Mouse (Mus musculus) myocyte (in vitro differentiated cells): Measurements from ENCODE around the gene Vdr. TPM values are rescaled to one million over a fixed set of nuclear protein-coding genes. Genes with fewer than 3 reads are reported as not detected.

Source experiments
- H3K27me3 ChIP-seq: one replicate; pipeline ENCODE4 v1.6.1; 2011; ENCODE audit not compliant: control insufficient read depth, insufficient read depth, insufficient read length
- H3K36me3 ChIP-seq: one replicate; pipeline ENCODE4 v1.6.1; 2011; ENCODE audit not compliant: control insufficient read depth, insufficient read depth
- H3K4me2 ChIP-seq: one replicate; pipeline ENCODE4 v1.6.1; 2011; ENCODE audit warnings: low read depth, control low read depth
- H3K4me3 ChIP-seq: one replicate; pipeline ENCODE4 v1.5.1; 2011; ENCODE audit warnings: mild to moderate bottlenecking, control low read depth, moderate library complexity
- H3K79me2 ChIP-seq: one replicate; pipeline ENCODE4 v1.6.1; 2011; ENCODE audit not compliant: control insufficient read depth, insufficient read depth
- H3ac ChIP-seq: one replicate; pipeline ENCODE4 v1.6.1; 2011; ENCODE audit not compliant: control insufficient read depth, insufficient read length
- CEBPB ChIP-seq: IDR thresholded peaks from 2 replicates; pipeline ENCODE4 v1.6.1; 2011; ENCODE audit warnings: mild to moderate bottlenecking, moderate library complexity; ENCODE audit not compliant: poor library complexity, insufficient read depth, severe bottlenecking
- E2F4 ChIP-seq: IDR thresholded peaks from one replicate; pipeline ENCODE4 v1.6.1; 2011; ENCODE audit warnings: mild to moderate bottlenecking, control low read depth, moderate library complexity; ENCODE audit not compliant: insufficient read depth
- MAX ChIP-seq: IDR thresholded peaks from one replicate; pipeline ENCODE4 v1.6.1; 2011; ENCODE audit warnings: low read depth, mild to moderate bottlenecking, control low read depth
- MYOD1 ChIP-seq, 3 experiments: IDR thresholded peaks; one replicate each; pipeline ENCODE4 v1.6.1; 2011; ENCODE audit warnings: control low read depth in 2 of 3, low read depth in 2 of 3, mild to moderate bottlenecking in 2 of 3, moderate library complexity in 1 of 3; ENCODE audit not compliant: insufficient read length in 2 of 3, control insufficient read depth in 1 of 3
- MYOG ChIP-seq, 3 experiments: IDR thresholded peaks; one replicate each; pipeline ENCODE4 v1.6.1; 2011; ENCODE audit warnings: control low read depth in 2 of 3, low read depth in 2 of 3, mild to moderate bottlenecking in 2 of 3; ENCODE audit not compliant: insufficient read length in 2 of 3, control insufficient read depth in 1 of 3, insufficient read depth in 1 of 3
- POLR2A ChIP-seq: IDR thresholded peaks from one replicate; pipeline ENCODE4 v1.6.1; 2011; ENCODE audit warnings: low read depth, mild to moderate bottlenecking, control low read depth, moderate library complexity; ENCODE audit not compliant: insufficient read length
- POLR2AphosphoS2 ChIP-seq: IDR thresholded peaks from one replicate; pipeline ENCODE4 v1.6.1; 2011; ENCODE audit warnings: low read depth, control low read depth; ENCODE audit not compliant: insufficient read length
- REST ChIP-seq: IDR thresholded peaks from one replicate; pipeline ENCODE4 v1.6.1; 2011; ENCODE audit warnings: mild to moderate bottlenecking, control low read depth, moderate library complexity; ENCODE audit not compliant: insufficient read depth, insufficient read length
- SRF ChIP-seq: IDR thresholded peaks from one replicate; pipeline ENCODE4 v1.6.1; 2011; ENCODE audit warnings: low read depth; ENCODE audit not compliant: control insufficient read depth, insufficient read length
- TCF12 ChIP-seq: IDR thresholded peaks from one replicate; pipeline ENCODE4 v1.6.1; 2011; ENCODE audit warnings: mild to moderate bottlenecking, control low read depth; ENCODE audit not compliant: poor library complexity, insufficient read depth, severe bottlenecking
- TCF3 ChIP-seq: IDR thresholded peaks from one replicate; pipeline ENCODE4 v1.6.1; 2011; ENCODE audit warnings: low read depth, control low read depth; ENCODE audit not compliant: insufficient read length
- USF1 ChIP-seq: IDR thresholded peaks from one replicate; pipeline ENCODE4 v1.6.1; 2011; ENCODE audit warnings: low read depth, mild to moderate bottlenecking, control low read depth, moderate library complexity
- polyA plus RNA-seq: library from polyadenylated mRNA; unstranded; fragments of >200 nt; fragmentation: generic; extraction: Trizol; gene quantifications from one replicate; pipeline ENCODE4 v1.2.1, GENCODE M21; 2012; ENCODE audit warnings: missing spikeins

The Vdr gene
- polyA plus RNA-seq, 1 experiment, result 9.8 TPM

DNA sequence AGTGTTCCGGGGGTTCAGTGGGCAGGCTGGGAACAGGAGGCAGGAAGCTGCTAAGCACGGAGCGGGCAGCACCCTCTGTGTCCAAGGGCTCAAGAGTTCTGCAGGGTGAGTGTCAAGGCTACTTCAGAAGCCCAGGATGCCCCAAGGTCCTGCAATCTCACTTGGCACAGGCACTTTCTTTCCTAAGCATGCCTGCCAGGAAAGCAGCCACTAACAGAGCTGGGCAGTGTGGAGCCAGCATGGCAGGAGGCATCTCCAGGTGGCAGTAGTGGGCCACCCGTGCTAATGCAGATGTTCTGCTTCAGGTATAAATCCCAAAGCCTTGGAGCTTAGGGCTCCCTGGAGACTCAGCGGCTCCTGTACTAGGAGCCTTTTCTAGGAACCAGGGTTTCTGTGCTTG, 100.5 kb downstream of the Vdr start:
- H3K79me2 ChIP-seq, result no peaks in the 10 kb centered on the region
- no peaks in the 10 kb centered on the region for H3K27me3 ChIP-seq
- H3K36me3 ChIP-seq, result peaks cover 6% of the 10 kb centered on the region
- H3ac ChIP-seq, result no peak overlapping the region
- no peak overlapping the region for H3K4me2 ChIP-seq
- no peak for TF ChIP-seq TCF3
- no peak for TF ChIP-seq MAX
- no peak for TF ChIP-seq CEBPB
- TF ChIP-seq REST, result no peak
- TF ChIP-seq MYOD1 (IDR thresholded peaks at IDR 0.05; ENCODE audit: control insufficient read depth in 1 of 3, insufficient read length in 2 of 3, low read depth in 2 of 3), result no peak
- TF ChIP-seq POLR2AphosphoS2, result no peak
- TF ChIP-seq TCF12, result no peak
- no peak for TF ChIP-seq USF1
- TF ChIP-seq SRF, result no peak
- no peak for TF ChIP-seq E2F4
- no peak for TF ChIP-seq POLR2A
- no peak for TF ChIP-seq MYOG (IDR thresholded peaks at IDR 0.05; ENCODE audit: control insufficient read depth in 1 of 3, insufficient read depth in 1 of 3, insufficient read length in 2 of 3, low read depth in 2 of 3)
- H3K4me3 ChIP-seq, result no peak overlapping the region

DNA sequence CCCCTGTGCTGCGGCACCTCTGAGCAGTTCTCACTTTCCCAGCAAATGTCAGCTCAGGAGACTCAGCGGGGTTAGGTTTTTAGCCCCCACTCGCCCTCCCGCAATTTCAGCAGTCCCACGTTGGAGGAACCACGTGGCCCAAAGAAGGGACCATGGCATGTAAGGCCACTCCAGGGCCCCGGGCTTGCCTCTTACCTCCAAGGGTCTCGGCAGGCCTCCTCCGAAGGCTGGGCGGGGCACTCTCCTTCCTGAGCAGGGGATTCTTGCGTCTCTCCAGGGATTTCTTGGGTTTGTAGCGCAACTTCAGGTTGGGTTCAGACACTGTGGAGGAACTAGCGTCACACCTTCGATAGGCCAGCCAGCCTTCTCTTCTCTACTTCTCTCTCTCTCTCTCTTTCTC, 101.2 kb downstream of the Vdr start:
- Histone ChIP-seq H3K79me2 (no peaks in the 10 kb centered on the region), H3ac (no peak overlapping the region), H3K4me3 (no peak overlapping the region), H3K27me3 (no peaks in the 10 kb centered on the region), H3K4me2 (no peak overlapping the region), H3K36me3 (peaks cover 9% of the 10 kb centered on the region)
- TF ChIP-seq E2F4, result no peak
- TF ChIP-seq USF1, result no peak
- TF ChIP-seq SRF, result no peak
- no peak for TF ChIP-seq POLR2A
- TF ChIP-seq TCF3, result no peak
- no peak for TF ChIP-seq CEBPB
- no peak for TF ChIP-seq REST
- TF ChIP-seq MYOD1 (IDR thresholded peaks at IDR 0.05; ENCODE audit: control insufficient read depth in 1 of 3, insufficient read length in 2 of 3, low read depth in 2 of 3), result no peak
- no peak for TF ChIP-seq MYOG (IDR thresholded peaks at IDR 0.05; ENCODE audit: control insufficient read depth in 1 of 3, insufficient read depth in 1 of 3, insufficient read length in 2 of 3, low read depth in 2 of 3)
- no peak for TF ChIP-seq MAX
- TF ChIP-seq POLR2AphosphoS2, result no peak
- TF ChIP-seq TCF12, result no peak

DNA sequence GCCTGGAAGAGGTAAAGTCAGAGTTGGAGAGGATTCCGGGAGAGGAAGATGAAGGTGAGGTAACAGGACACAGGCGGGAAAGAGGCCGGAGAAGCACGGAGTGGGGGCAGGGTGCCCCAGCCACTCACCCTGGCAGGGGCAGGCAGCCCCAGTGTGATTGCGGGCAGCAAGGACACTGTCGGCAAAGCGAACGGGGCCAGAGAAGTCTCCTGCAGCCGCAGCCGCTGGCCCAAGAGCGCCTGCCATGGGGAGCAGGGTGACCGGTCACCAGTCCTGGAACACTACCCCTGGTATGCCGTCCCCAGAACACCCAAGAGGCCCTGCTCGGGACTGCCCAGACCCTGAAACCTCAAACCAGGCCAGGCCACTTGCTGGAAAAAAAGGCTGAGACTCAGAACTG, 101.9 kb downstream of the Vdr start:
- Histone ChIP-seq H3K27me3 (no peaks in the 10 kb centered on the region), H3K4me3 (no peak overlapping the region), H3ac (no peak overlapping the region), H3K79me2 (no peaks in the 10 kb centered on the region), H3K36me3 (peaks cover 11% of the 10 kb centered on the region), H3K4me2 (no peak overlapping the region)
- TF ChIP-seq MYOG (IDR thresholded peaks at IDR 0.05; ENCODE audit: control insufficient read depth in 1 of 3, insufficient read depth in 1 of 3, insufficient read length in 2 of 3, low read depth in 2 of 3) (no peak), POLR2AphosphoS2 (no peak), USF1 (no peak), SRF (no peak), E2F4 (no peak), CEBPB (no peak), POLR2A (no peak), MAX (no peak), MYOD1 (IDR thresholded peaks at IDR 0.05; ENCODE audit: control insufficient read depth in 1 of 3, insufficient read length in 2 of 3, low read depth in 2 of 3) (no peak), TCF12 (no peak)

DNA sequence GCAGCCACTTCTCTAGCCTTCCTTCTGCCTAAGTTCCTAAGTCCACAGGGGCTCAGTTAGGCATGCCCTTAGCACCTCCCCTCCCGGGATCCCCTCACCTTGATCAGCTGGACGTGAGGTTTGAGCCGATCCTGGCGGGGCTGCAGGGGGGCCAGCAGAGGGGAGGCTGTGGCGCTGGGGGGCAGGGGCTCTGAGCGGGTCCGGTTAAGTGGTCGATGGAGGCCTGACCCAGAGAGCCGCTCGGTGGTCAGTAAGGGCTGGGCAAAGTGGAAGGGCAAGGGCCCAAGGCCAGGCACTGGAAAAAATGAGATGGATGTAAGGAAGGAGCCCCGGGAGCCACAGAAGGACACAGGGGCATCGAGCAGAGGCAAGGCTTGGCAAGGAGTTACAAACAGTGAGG, 102.6 kb downstream of the Vdr start:
- H3K79me2 ChIP-seq, result no peaks in the 10 kb centered on the region
- no peak for TF ChIP-seq POLR2AphosphoS2
- H3K4me3 ChIP-seq, result no peak overlapping the region
- H3K36me3 ChIP-seq, result peaks cover 11% of the 10 kb centered on the region
- H3ac ChIP-seq, result no peak overlapping the region
- no peak overlapping the region for H3K4me2 ChIP-seq
- no peaks in the 10 kb centered on the region for H3K27me3 ChIP-seq

Other genes starting within 250 kb of the Vdr start
- gene Rpap3, start 204.8 kb downstream of the Vdr start, polyA plus RNA-seq, result 11.7 TPM
- gene Endou, start 179.3 kb downstream of the Vdr start, polyA plus RNA-seq, result 0.01 TPM
- gene Rapgef3, start 142.7 kb downstream of the Vdr start, polyA plus RNA-seq, result 1.2 TPM
- 52.7 TPM for gene Slc48a1, start 132.1 kb downstream of the Vdr start, polyA plus RNA-seq
- 17.4 TPM for gene Hdac7, start 66.1 kb downstream of the Vdr start, polyA plus RNA-seq
- gene Tmem106c, start 53.6 kb upstream of the Vdr start, polyA plus RNA-seq, result 11.5 TPM
- 0.01 TPM for gene Col2a1, start 94.1 kb upstream of the Vdr start, polyA plus RNA-seq
- 401 TPM for gene Pfkm, start 182.0 kb upstream of the Vdr start, polyA plus RNA-seq
- 10.4 TPM for gene Senp1, start 183.1 kb upstream of the Vdr start, polyA plus RNA-seq